Mouse (Mus musculus): ENCODE measurements around the gene Mag.
A peak's percentile ranks its signal among the peaks of the same experiment; 100 is the strongest.

Gene Mag

DNA sequence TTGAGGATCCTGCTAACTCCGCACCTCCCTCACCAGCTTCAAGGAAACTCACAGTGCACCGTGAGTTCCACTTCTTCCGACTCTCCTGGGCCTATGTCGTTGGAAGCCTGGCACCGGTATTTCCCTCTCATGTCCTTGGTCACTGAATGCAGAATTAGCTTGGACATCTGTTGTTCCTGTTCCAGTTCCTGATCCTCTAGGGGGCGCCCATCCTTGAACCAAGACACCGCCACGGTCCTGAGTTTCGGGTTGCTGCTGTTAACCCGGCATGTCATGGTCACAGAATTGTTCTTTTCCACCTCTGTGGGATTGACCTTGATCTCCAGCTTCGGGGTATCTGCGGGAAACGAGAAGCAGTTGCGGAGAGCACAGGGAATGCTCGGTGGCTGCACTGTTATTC lies 41.6 kb downstream of the Mag start:
- peak in 1 of 2 experiments; percentile 73 for DNase-seq (ENCODE audit: low spot score in 2 of 2)

DNA sequence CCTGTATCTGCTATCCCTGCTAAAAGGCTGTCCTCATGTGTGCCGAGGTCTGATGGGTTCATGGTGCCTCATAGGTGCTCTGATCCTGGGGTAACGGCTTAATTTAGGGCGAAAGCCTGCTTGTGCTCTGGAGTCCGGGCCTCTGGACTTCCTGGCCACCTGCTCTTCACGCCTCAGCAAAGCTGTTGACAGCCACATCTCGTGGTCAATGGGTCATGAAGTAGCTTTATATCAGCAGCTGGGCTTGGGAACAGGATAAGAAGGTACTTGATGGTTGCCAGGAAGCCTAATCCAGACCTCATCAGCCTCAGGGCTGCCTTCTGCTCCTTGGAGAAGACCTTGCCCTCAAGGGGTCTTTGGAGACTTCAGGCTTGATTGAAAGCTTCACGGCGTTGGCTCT lies 51.3 kb downstream of the Mag start:
- DNase-seq (ENCODE audit: low spot score in 2 of 2) = no peak

DNA sequence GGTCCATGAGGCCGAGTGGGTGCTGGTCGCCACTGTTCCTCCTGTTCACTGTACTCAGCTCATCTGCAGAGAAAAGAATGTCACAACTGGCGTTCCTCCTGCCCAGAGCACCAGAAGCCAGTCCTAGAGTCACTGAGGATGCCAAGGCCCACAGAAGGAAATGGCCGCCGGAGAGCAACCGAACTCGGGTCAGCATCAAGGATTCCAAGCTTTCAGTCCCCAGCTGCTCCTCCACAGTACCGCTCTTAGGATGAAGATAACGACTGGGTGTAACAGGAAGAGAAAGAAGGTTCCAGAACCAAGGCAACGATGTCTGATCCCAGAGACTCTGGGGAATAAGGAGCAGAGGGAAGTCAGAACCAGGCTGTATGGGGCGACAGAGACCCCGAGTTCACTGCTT lies 53.2 kb downstream of the Mag start, which contains the start of gene Ffar1:
TSS of gene Ffar1 (minus strand) at position 101 of the 400 bp plus-strand sequence.
- DNase-seq (ENCODE audit: low spot score in 2 of 2) = no peak

DNA sequence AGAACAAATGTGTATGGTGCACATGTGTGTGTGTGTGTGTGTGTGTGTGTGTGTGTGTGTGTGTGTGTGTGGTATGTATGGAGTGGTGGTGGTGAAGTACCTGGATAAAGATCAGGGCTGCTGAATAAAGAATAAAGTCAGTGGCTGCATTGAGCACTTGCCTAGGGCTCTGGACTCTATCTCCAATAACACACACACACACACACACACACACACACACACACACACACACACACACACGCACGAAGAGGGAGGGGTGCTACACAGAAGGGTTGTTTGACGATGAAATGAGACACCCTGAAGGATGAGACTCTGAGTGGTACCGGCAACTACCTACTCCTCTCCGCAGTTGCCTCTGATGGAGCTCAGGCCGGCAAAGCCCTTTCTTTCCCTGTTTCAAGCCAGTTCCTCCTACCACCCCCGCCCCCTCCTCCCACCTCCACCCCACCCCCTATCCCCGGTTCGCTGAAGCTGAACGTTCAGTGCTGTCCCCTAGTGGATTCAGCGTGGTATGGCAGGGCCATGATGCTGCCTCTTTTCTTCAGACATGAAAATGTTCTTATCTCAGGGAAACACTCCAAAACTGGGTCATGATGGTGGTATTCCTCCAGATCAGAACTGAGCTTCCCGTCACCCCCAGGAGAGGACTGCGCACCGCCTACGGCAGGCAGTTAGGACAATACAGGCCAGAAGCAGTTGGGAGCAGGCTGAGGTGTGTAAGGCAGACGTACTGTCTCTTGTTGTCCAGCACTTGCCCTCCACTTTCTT lies 54.9 kb downstream of the Mag start:
- peak in 1 of 2 experiments; percentile 59 for DNase-seq (ENCODE audit: low spot score in 2 of 2)

DNA sequence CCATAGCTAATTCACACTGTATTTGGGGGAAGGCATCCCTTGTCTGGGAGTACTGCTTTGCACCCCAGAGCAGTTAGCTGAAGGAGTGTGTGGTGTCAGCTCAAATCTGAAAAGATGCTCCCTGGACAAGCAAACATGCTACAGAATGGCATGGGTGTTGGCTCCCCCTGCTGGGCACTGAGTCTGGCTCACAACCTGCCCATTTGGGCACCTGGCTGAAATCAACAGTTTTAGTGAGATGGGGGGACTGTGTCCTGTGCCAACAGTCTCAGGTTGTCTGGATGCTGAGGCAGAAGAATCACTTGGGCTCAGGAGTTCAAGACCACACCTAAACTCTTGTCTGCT lies 55.4 kb downstream of the Mag start:
- peak in 1 of 2 experiments; percentile 78 for DNase-seq (ENCODE audit: low spot score in 2 of 2)

DNA sequence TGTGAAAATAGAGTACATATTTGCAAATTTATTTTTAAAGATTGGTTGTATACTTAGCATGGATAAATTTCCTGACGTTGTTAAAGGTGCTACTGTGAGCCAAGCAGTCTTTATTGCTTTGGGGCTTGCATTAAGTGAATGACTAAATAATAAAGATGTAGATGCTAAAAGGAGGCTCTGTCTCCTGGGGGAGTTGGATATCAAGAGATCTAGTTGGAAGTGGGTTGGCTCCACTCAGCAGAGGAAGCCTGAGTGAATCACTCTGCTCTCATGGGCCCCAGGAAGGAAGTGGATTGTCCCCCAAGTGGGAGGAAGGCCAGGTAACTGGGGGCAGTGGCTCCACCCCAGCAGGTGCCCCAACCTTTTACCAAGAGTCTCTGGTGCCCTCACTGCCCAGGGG lies 56.9 kb downstream of the Mag start:
- DNase-seq (ENCODE audit: low spot score in 2 of 2) = no peak

DNA sequence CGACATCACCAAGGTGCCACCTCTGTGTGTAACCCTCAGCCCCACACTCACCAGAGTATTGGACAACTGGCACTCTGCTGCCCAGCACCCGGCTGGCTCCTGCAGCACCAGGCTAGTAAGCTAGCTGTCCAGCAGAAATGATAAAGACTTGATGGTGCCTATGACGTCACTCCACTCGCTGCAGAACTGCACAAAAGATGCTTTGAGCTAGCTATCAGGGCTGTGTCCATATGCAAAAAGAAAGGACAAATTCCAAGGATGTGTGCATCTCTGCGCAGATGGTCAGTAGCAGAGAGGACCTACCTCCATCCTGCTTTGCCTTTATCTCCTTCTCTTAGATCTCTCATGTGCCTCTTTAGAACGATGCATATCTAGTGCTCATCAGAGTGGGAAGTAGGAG lies 58.6 kb downstream of the Mag start, which contains the start of gene Ffar3:
TSS of gene Ffar3 (minus strand) at position 101 of the 400 bp plus-strand sequence.
- no peak for DNase-seq (ENCODE audit: low spot score in 2 of 2)

DNA sequence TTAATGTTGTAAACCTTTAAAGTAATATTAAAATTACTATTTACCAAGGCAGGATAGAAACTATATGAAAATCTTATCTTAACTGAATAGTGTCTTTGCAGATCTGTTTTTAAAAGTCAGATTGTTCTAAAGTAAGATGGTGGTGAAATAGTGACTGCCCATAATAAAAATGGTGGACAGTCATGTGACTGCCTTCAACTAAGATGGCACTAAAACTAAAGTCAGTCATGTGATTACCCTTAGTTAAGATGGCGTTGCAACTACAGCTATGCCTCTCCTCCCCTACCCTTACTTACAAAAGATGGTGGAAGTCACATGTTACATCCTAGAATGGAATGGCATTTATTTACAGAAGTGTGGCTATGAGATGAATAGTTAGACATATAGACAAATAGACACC lies 63.3 kb downstream of the Mag start:
- DNase-seq (ENCODE audit: low spot score in 2 of 2) = no peak
